Mouse (Mus musculus) lung, postnatal 0 days (tissue): ENCODE data around the gene Lmntd1. TPM values are rescaled to one million over a fixed set of nuclear protein-coding genes. Genes with fewer than 3 reads are reported as not detected.

ENCODE experiments used
- ATAC-seq: fragments of 200-750 bp; cut with Nextera tagmentation; 2 replicates; pipeline ENCODE4 v1.8.0; 2017; ENCODE audit warnings: moderate library complexity
- DNase-seq: peaks from one replicate; pipeline ENCODE4 v3.0.0-alpha.2; 2016; ENCODE audit warnings: low spot score
- H3K27ac ChIP-seq: fragments of 300-500 bp; sonication (generic); 2 replicates; pipeline ENCODE4 v1.5.1; 2014; ENCODE audit warnings: antibody characterized with exemption, mild to moderate bottlenecking, low read length, mixed read lengths
- H3K27me3 ChIP-seq: fragments of 300-500 bp; sonication (generic); replicated peaks from 2 replicates; pipeline ENCODE4 v1.6.1; 2014; ENCODE audit warnings: low read length, mixed read lengths; ENCODE audit not compliant: insufficient read depth
- H3K36me3 ChIP-seq: fragments of 300-500 bp; sonication (generic); 2 replicates; pipeline ENCODE4 v1.6.1; 2014; ENCODE audit warnings: low read length, mixed read lengths; ENCODE audit not compliant: insufficient read depth
- H3K4me1 ChIP-seq: fragments of 300-500 bp; sonication (generic); 2 replicates; pipeline ENCODE4 v1.6.1; 2014; ENCODE audit warnings: antibody characterized with exemption, low read depth, low read length, mixed read lengths; ENCODE audit not compliant: insufficient read depth
- H3K4me2 ChIP-seq: fragments of 300-500 bp; sonication (generic); replicated peaks from 2 replicates; pipeline ENCODE4 v1.6.1; 2014; ENCODE audit warnings: low read depth, mild to moderate bottlenecking, low read length, moderate library complexity, mixed read lengths
- H3K4me3 ChIP-seq: fragments of 300-500 bp; sonication (generic); 2 replicates; pipeline ENCODE4 v1.5.1; 2014; ENCODE audit warnings: low read depth, low read length
- H3K9ac ChIP-seq: fragments of 300-500 bp; sonication (generic); replicated peaks from 2 replicates; pipeline ENCODE4 v1.6.1; 2014; ENCODE audit warnings: low read depth, mild to moderate bottlenecking
- H3K9me3 ChIP-seq: fragments of 300-500 bp; sonication (generic); 2 replicates; pipeline ENCODE4 v1.6.1; 2016; ENCODE audit warnings: low read length, mixed read lengths
- CTCF ChIP-seq: IDR thresholded peaks from 2 replicates; pipeline ENCODE4 v1.5.1; 2016; ENCODE audit warnings: antibody characterized with exemption, mild to moderate bottlenecking
- EP300 ChIP-seq: IDR thresholded peaks from 2 replicates; pipeline ENCODE4 v1.6.1; 2016; ENCODE audit warnings: antibody characterized with exemption, mild to moderate bottlenecking, control low read depth
- WGBS: fragments of 180-500 bp; shearing (Covaris S2); extraction: QIAGEN DNeasy Blood & Tissue Kit; methylation state at CpG from one replicate; pipeline ENCODE4 v1.1.7; 2014; 5-methylcytosine and 5-hydroxymethylcytosine counted together
- polyA plus RNA-seq: library from polyadenylated mRNA; unstranded; fragments of >200 nt; fragmentation: Nextera tagmentation; extraction: Ambion mirVana; gene quantifications from 2 replicates; pipeline ENCODE4 v1.2.1, GENCODE M21; 2015

Gene Lmntd1
- polyA plus RNA-seq, 1 experiment from 2014 or later: 0.74 TPM

DNA sequence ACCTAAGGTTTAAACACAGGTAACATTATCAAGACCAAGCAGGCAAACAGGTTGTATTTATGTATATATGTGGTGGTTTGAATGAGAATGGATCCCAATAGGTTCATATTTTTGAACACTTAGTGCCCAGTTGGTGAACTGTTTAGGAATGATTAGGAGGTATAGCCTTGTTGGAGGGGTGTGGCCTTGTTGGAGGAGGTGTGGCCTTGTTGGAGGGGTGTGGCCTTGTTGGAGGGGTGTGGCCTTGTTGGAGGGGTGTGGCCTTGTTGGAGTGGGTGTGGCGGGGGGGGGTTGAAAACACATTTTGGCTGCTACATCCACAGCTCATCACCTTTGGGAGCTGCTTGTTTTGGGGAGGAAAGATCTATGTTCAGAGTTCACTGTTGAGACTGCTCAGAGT lies 270.7 kb downstream of the Lmntd1 start:
- Histone ChIP-seq H3K27me3 (no peaks in the 10 kb centered on the region), H3K27ac (no peak overlapping the region), H3K4me2 (no peak overlapping the region), H3K36me3 (no peaks in the 10 kb centered on the region), H3K9ac (no peak overlapping the region), H3K4me1 (peaks cover 7% of the 10 kb centered on the region; the same call in 1 of the 2 replicates), H3K9me3 (no peaks in the 10 kb centered on the region), H3K4me3 (no peak overlapping the region)
- ATAC-seq (no peak), DNase-seq (no peak)
- 70% methylated on average over 1 of the region's 1 CpGs for WGBS
- no peak for TF ChIP-seq CTCF
- TF ChIP-seq EP300: no peak

DNA sequence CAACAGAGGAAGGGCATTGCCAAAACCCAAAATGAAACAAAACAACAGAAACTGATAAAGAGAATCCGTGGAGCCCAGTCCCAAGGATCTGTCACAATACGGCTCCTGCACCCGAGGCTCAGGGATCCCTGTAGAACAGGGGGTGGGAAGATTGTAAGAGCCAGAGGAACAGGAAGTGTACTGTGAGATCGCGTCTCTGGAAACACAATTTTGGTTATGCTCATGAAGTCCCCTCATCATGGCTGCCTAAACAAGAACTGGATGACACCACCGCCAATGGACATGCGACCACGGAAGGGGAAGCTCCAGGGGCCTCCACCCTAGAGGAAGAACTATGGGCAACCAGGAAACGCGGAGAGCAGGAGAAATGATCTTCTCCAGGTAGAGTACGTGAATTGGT lies 271.3 kb downstream of the Lmntd1 start:
- no peak overlapping the region for H3K4me3 ChIP-seq
- H3K27me3 ChIP-seq: no peaks in the 10 kb centered on the region
- TF ChIP-seq EP300 (no peak), CTCF (no peak)
- H3K9ac ChIP-seq: no peak overlapping the region
- DNase-seq (no peak), ATAC-seq (no peak)
- no peaks in the 10 kb centered on the region for H3K36me3 ChIP-seq
- H3K4me2 ChIP-seq: no peak overlapping the region
- 79% methylated on average over 11 of the region's 11 CpGs for WGBS
- no peak overlapping the region for H3K27ac ChIP-seq
- H3K4me1 ChIP-seq: peaks cover 7% of the 10 kb centered on the region; the same call in 1 of the 2 replicates
- no peaks in the 10 kb centered on the region for H3K9me3 ChIP-seq

DNA sequence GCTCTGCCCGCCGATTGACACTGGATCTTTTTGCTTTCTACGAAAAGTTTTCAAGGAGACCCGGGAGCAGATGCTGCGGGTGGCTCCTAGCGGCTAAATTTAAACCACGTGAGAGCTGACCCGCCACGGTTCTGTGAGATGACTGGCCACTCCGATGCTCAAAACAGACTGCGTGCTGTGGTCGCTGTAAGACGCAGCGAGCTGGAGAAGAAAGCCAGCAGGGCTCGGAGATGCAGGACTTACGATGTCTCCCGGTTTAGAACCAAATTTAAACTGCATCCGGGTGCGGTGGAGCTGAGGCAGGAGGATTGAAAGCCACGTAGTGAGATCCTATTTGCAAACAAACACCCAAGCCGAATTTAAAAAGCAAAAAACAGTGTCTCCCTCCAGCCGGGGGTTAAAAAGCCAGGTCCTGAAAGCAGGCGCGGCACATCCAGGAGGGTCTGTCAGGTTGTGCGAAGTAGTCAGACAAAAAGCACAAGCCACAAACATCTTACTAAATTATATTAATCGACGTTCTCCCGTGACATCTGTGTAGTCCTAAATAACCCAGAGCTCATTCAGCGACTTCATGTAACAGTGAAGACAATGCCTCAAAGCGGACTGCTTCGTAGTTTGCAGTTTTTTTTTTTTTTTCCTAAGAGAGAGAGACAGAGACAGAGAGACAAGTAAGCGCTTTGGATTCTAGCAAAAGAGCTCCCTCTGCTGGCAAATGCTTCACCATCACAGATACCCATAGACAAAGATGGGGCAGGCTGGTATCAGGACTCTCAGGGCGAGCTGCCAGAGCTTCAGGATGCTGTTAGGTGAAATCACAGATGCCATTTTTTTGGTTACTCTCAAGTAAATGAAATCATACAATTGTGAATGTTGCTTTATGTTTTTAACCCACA lies 272.6 kb downstream of the Lmntd1 start:
- peak; percentile 51 for ATAC-seq
- H3K27me3 ChIP-seq: no peaks in the 10 kb centered on the region
- peak; percentile 96 for DNase-seq
- no peaks in the 10 kb centered on the region for H3K9me3 ChIP-seq
- peak overlapping the region; percentile 95 for H3K27ac ChIP-seq
- H3K4me1 ChIP-seq: peaks cover 7% of the 10 kb centered on the region; the same call in 1 of the 2 replicates
- H3K36me3 ChIP-seq: no peaks in the 10 kb centered on the region
- peak; percentile 86 for TF ChIP-seq CTCF
- TF ChIP-seq EP300: peak; percentile 30; the same call in 1 of the 2 replicates
- H3K4me2 ChIP-seq: peak overlapping the region; percentile 76
- peak overlapping the region; percentile 6; the same call in 1 of the 2 replicates for H3K9ac ChIP-seq
- WGBS: under 1% methylated on average over 33 of the region's 33 CpGs
- H3K4me3 ChIP-seq: peak overlapping the region; percentile 43

DNA sequence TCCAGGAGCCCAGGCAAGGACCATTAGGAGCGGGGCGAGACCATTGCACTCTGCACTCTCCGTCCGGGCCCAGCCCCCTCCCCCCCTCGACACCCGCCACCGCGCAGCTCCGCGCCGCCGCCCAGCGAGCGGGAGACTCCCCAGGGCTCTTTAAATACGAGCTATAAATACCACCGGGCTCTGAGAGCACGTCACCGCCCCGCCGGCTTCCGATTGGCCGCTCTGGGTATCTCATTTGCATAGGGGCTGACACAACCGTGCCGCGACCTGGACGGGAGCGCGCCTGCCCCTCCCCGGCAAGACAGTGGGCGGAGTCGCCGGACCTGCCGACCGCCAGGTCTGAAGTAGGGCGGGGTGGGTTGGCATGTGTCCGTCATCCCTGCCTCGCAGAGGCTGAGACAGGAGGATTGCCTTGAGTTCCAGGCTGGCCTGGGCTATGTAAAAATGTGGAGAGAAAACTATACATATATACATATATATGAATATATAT lies 273.4 kb downstream of the Lmntd1 start:
- peak; percentile 57; the same call in 1 of the 2 replicates for TF ChIP-seq EP300
- TF ChIP-seq CTCF: peak; percentile 31; the same call in 1 of the 2 replicates
- Histone ChIP-seq H3K36me3 (no peaks in the 10 kb centered on the region), H3K4me2 (peak overlapping the region; percentile 76), H3K9me3 (no peaks in the 10 kb centered on the region), H3K4me3 (peak overlapping the region; percentile 43), H3K4me1 (peaks cover 11% of the 10 kb centered on the region; the same call in 1 of the 2 replicates), H3K9ac (peak overlapping the region; percentile 39), H3K27me3 (no peaks in the 10 kb centered on the region), H3K27ac (peak overlapping the region; percentile 95)
- peak; percentile 97 for ATAC-seq
- DNase-seq: peak; percentile 99
- under 1% methylated on average over 26 of the region's 37 CpGs for WGBS

DNA sequence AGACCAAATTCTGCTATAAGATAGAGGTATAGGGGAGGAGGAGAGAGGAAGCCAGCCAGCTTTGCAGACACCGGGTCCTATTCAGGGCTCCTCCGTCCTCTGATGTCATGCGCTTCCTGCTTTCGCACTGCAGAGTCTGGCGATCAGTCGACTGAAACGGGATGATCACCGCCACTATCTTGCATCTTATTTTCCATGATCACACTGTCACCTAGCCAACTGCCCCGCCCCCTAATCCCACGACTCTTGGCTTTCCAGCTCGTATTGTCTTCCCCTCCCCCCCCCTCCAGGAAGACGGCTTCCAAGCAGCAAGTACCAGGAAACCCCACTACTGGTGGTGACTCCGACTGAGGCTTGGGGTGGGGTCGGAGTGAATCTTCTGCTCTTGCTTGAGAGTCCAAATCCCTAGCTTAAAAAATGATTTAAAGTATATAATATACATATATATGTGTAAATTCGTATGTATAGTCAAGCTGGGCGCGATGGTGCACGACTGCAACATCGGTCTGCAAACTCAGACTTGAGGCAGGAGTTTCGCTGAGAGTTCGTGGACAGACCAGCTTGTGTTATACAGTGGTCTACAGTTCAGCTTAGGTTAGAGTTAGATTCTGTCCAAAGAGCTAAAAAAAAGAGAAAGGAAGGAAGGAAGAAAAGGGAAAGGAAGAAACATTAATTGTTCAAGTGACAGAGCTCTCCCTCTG lies 274.0 kb downstream of the Lmntd1 start:
- Histone ChIP-seq H3K36me3 (no peaks in the 10 kb centered on the region), H3K4me1 (peaks cover 11% of the 10 kb centered on the region; the same call in 1 of the 2 replicates), H3K4me3 (peak overlapping the region; percentile 43), H3K4me2 (peak overlapping the region; percentile 76), H3K27ac (peak overlapping the region; percentile 95), H3K9ac (peak overlapping the region; percentile 39), H3K27me3 (no peaks in the 10 kb centered on the region), H3K9me3 (no peaks in the 10 kb centered on the region)
- 1% methylated on average over 21 of the region's 21 CpGs for WGBS
- ATAC-seq (peak; percentile 46), DNase-seq (peak; percentile 84)
- peak; percentile 70 for TF ChIP-seq EP300
- no peak for TF ChIP-seq CTCF
